Mouse (Mus musculus): ENCODE data around the gene Grb7.

The Grb7 gene

DNA sequence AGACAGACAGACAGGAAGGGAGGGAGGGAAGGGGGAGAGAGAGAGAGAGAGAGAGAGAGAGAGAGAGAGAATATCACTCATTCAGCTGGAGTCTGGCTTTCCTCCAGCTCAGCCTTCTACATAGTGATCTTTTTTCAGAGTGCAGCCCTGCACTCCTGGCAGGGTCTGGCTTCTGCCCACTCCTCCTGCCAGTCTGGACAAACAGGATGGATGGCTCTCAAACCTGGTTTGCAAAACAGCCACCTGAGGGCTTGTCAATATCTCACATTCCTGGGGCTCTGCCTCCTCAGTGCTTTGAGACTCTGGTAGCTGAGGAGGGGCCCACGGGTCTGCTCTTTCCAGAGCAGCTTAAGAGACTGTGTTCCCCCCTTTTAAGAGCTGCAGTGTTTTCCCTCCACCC is 956 bp upstream of the Grb7 start:
- no peak for DNase-seq (ENCODE audit: low spot score in 2 of 2)

DNA sequence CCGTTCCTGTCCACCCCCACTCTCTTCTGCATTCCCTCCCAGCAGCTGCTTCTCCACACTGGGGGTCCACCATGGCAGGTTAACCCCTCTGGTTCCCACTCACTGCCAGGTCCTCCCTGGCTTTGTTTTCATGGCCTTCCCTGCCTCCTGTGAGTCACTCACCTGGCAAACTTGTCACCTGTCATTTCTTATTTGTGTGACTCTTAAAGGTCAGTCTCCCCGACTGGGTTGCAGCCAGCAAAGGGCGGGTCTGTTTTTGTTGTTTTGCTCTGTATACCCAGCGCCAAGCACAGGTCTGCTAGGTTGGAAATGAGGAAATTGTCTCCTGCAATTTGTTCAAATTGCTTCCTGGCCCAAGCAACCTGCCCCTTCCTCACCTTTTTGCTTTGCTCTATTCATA is 515 bp upstream of the Grb7 start:
- no peak for DNase-seq (ENCODE audit: low spot score in 2 of 2)

DNA sequence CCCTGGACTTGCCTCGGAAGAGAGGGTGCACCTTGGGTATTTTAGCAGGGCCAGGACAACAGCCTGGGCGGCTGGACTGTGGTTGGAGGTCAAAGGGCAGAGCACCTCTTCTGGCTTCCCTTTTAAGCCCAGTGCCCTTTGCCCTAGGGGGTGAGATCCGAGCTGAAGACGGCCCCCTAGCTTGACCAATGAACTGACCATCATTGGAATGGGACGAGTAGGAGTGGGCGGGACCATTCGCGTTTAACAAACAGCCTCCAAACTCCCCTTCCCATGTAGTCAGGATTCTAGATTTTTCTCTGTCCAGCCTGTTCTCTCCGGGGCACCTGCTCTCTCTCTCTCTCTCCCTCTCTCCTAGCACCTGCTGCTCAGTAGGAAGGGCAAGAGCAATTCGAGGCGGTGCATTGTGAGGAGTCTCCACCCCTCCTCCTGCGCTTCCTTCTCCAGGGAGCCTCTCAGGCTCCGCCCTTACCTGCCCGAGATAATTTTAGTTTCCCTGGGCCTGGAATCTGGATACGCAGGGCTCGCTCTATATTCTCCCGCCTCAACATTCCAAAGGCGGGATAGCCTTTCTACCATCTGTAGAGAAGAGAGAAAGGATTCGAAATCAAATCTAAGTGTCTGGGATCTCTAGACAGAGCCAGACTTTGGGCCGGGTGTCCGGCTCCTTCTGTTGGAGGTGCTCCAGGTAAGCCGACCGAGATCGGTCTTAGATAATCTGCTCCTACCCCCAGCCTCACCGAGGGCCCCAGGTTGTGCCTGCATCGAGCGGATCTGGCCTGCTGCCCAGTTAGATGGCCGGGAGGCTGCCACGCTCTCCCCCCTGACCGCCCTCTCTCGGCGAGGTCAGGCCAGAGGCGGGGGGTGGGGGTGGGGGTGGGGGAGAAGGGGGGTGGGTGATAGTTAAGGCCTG is 624 bp downstream of the Grb7 start:
- DNase-seq (ENCODE audit: low spot score in 2 of 2): no peak

DNA sequence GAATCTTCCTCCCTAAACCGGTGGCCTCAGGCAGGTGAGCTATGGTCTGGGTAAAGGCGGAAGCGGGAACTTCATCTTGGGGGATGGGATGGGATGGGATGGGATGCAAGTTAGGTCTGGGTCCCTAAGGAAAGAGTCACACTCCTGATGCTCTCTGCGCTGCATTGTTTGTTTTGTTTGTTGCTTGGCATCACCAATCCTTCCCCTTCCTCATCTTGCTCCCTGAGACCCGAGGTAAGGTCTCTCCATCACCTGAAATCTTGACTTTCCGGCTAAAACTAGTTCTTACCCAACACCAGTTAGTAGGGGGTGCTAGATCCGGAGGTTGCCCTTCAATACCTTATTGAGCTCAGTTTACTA is 1.3 kb downstream of the Grb7 start:
- DNase-seq (ENCODE audit: low spot score in 2 of 2): no peak

DNA sequence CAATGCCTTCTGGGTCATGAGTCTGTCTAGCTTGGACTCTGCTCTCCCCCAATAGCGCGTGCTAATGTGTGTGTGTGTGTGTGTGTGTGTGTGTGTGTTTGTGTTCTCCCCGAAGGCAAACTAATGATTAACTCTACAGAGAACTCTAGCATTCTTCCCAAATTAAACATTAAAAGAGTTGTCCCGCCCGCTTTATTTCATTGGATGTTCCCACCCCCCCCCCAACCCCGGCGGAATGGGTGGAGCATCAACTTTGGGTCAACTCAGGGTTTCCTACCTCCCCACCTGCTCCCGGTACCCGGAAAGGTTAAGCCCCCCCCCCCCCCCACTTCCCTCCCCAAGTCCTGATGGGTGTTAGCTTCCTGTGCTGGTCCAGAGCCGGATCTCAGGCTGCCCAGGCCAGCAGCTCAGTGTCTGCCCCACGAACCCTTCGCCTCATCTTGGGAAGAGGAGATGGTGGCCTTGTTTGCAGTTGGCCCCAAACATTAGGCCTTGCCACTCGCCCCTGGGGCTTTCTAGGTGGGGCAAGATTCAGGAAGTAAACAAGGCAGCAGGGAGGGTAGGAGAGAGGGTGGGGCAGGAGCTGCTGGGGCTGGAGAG is 2.1 kb downstream of the Grb7 start:
- DNase-seq (ENCODE audit: low spot score in 2 of 2): no peak

DNA sequence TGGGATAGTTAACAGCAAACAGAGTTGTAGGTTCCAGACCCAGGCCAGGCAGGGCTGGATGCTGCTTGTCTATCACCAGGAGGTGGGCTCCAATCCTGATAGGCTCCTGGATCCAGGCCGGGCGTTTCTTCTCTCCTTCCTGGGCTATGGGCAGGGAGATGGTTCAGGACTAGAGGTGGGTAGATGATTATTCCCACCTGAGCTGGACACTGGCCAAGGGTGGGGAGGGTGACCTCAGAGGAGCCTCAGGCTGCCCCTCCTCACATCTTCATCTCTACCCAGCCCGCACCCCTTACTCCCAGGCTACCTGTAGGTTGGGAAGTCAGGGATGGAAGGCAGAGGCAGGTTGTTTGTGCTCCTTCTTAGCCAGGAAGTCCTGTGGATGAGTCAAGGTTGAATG is 3.2 kb downstream of the Grb7 start:
- DNase-seq (ENCODE audit: low spot score in 2 of 2): no peak

DNA sequence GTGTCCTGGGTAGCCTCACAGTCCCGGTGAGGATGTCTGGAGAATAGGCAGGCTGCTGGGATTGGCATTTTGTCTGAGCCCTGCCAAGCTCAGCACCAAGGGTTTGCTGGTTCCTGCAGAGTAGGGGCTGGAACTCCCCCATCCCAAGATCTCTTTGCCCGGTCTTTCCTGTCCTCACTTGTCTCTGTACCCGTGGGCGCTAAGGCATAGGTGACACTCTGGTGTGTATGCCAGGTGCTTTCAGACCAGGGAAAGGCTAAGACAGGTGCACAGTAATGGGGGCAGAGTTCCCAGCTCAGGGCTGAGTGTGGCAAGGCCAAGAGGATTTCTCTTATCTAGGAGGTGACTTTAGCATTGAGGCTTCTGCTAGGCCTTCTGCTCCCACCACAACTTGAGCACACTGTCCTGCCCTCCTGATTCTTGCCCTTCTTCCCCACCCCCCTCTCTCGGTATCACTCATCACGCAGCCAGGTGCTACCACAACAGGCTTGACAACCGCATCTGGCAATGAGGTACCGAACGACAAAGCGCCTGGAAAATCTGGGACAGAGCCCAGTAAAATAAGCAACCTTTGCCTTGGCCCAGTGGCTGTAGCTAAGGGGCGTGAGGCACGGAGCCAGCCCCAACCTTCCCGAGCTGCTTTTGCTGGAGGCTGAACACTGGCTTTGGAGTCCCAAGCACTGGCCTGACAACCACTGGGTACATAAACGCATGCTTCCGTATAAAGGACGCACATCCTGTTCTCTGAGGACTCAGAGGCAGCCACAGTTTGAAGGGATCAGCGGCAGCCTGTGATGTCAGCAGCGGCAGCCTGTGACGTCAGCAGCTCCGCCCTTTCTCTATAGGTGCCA is 4.0 kb downstream of the Grb7 start:
- no peak for DNase-seq (ENCODE audit: low spot score in 2 of 2)

DNA sequence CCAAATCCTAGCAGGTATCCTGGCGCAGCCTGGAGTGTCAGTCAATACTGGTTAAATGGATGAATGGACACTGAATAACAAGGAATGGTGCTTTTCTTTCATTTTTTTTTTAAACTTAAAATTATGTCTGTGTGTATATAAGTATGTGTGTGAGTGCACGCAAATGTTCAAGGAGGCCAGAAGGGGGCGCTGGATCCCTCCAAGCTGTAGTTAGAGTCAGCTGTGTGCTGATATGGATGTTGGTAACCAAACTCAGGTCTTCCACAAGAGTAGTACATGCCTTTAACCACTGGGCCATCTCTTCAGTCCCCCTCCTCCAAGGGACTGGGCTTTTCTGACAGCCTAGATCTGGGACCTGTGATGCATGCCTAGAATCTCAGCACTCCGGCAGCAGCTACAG is 9.3 kb downstream of the Grb7 start:
- DNase-seq (ENCODE audit: low spot score in 2 of 2): no peak

DNA sequence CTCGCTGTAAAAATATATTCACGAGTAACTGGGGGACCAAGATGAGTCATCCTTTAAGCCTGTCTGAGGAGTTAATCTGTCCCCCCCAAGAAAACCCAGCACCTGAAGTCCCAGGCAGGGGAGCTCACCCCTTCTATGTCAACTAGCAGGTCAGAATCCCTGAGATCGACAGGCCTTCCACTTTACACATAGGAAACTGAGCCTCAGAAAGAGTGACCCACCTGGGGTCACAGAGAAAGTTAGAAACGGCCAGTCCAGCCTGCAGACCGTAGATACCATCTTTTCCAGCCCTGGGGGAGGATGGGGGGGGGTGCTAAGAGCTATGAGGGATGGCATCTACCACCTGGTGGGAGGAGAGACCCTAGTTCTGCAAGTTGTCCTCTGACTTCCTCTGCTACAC is 10.4 kb downstream of the Grb7 start:
- DNase-seq (ENCODE audit: low spot score in 2 of 2): no peak

DNA sequence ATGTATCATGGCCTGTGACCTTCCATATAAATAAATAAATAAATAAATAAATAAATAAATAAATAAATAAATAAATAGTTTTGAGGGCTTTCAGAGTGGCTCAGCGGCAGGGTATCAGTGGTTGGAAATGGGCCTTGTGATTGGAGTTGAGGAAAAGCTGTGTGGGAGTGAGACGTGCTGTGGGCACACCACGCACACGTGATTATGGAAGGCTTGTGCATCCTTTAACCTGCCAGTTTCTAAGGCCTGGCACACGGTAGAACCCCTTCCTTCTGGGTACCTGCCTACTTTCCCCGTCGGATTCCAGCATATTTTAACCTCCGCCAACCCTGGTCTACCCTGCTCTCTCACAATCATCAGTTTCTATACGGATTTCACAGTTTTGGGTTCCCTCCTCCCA is 10.8 kb downstream of the Grb7 start:
- DNase-seq (ENCODE audit: low spot score in 2 of 2): no peak

DNA sequence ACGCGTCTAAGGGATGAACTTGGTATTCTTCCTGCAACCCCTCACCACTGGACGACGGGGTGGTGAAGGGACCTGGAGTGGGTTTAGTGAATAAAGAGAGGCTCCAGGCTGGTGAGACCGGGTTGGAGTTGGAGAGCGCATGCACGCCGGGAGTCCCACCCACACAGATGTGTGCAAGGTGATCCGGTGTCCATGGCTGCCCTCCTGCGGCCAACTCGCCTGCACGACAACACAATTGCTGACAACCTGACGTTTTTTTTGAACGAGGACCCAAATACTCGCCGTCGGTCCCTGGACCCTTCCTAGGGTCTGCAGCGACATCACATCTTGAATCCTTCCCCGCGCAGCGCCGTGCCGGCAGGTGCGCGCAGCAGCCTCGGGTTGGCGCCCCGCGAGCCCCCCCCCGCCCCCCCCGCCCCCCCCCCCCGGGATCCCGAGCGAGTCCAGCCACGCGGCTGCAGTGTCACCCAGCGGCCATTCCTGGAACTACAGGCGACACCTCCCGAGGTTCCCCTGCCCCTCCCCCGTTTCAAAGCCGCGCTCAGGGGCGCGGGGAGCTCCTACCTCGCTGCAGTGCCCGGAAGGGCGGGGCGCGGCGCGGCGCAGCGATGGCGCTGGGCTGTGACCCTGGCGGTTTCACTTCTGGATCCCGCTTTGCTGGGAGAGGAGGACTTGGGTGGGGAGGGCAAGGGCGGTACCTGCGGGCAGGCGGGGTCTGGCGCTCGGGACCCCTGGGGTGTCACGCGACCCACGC is 11.3 kb downstream of the Grb7 start:
- peak; percentile 50 to 80 for DNase-seq (ENCODE audit: low spot score in 2 of 2)

DNA sequence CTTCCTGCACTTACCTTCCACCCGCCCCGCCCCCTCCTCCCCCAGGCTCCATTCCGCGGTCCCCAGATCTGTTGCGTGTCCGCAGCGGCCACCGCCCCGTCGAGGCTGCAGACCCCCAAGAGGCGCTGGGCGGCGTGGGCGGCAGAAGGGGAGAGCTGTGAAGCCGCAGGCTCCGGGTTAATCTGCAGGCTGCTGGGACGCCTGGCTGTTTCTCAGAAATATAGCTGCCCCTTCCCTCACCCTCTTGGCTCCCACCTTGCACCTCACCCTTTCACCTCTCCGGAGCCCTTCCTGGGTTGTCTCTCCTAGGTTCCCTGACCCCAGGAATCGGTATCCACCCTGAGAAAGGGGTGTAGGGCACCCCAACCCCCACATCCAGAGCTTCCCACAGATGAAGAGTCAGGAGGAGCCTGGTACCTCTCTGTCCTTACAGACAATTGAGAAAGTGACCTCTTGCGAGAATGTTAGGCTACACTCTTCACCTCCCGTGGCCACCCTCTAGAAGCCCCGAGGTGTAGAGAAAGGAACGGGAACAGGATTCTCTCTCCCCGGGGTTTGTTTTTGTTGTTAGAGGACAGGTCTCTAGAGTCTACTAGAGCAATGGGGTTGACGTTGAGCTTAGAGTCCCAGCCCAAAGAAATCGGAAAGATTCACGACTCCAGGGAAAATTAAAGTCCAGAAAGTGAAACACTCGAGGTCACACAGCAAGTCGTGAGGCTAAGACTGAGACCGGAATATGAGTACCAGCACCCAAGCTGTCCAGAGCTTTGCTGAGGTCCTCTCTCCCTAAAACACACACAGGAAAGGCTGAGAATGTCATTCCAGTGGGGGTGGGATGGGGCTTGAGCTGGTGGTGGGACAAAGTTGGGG is 12.2 kb downstream of the Grb7 start:
- DNase-seq (ENCODE audit: low spot score in 2 of 2): no peak

DNA sequence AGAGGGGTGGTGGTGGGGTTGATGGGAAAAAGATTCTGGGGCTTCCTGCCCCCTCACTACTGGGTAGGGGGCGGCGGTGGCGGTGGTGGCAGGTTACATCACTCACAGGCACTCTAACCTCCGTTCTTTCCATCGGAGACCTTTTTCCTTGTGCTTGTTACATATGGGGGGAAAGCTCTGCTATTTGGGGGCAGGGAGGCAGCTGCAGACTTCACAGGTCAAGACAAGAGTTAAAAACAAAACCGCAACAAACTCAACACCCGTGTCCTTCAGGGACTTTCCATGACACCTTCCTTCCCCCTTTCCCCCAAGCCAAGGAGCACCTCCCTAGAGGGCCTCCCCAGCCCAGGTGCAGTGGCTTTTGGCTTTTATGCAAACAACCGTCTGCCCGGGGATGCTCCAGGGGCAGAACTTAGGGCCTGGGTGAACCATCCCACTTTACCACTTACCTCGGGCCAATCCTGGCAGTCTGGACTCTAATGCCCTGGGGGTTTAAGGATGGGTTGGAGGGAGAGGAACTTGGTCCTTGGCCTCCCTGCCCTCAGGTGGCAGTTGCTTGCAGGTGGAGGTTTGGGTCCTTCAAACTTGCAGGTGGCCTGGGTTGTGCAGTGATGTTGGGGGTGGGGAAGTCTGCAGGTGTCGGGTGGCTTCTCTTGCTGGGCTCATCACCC is 13.0 kb downstream of the Grb7 start:
- no peak for DNase-seq (ENCODE audit: low spot score in 2 of 2)

DNA sequence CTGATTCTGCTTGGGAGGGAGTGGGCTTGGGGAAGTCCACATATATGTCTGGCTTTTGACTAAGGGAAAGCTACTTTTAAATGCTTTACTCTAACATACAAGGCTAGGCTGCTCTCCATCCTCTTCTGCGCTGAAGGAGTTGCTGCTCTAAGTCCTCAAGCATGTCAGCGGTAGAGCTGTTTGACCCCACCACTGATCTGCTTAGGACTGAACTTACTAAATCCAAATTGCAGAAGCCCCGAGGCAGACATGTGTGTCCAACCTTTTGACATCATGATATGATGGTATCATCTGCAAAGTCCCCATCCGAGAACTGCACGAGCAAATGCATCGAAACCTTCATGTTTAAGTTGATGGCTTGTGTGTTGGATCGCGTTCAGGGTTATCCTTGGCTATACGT is 13.7 kb downstream of the Grb7 start:
- DNase-seq (ENCODE audit: low spot score in 2 of 2): no peak

DNA sequence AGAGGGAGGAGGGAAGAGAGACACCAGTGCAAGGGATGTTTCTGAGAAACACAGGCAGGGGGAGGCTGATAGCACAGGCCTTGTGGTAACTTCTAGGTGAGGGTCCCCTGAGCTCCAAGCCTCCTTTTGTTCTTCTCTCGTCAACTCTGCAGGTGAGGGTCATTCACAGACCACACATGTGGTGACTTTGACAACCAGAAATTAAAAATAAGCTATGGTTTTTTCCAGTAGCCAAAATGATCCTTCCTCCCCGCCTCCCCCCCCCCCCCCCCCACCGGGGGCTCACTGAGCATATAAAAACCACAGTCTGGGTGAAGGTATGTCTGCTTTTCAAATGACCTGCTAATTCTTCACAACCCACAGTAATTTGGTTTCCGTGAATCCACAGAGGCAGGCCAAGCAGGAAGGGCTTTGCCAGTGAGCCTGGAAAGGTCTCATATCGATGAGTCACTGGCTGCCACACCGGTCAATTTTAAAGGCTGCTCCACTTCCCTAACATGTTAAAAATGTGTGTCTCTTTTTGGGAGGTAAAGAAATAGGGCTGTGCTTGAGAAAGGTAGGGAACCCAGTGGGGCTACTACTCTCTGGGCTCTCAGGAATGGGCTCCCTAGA is 15.0 kb downstream of the Grb7 start:
- no peak for DNase-seq (ENCODE audit: low spot score in 2 of 2)

DNA sequence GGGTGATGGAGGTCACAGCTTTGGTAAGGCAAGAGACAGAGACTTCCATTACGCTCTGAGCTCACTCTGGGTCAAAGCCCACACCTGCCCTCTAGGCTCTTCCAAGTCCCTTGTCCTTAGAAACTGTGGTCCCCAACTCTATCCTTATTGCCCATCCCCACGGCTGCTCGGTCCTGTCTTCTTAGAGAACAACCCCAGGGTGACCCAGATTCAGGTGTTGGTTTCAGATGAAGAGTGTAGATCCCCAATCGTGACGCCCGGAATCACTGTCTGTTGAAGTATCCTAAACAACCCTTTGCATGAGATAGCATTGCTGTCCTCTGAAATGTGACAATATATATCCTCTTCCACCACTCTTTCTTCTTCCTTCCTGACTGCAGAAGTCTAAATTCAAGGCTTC is 16.1 kb downstream of the Grb7 start:
- no peak for DNase-seq (ENCODE audit: low spot score in 2 of 2)

DNA sequence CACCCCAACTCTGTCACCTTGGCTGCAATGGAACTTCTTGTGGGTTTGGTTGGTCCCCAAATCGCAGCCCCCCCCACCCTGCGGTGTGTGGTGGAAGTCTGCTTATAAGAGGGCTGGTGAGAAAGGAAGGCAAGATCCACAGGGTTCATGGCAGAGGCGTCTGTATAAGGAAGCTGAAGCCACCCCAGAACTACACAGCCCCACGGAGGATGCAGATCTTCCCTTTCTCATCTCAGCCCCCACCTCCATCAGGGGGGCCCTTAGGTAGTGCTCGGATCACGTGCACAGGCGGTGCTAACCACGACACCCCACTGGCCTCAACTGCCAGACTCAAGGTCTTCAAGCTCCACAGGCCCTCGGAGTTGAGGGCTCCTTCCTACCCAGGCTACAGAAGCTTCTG is 17.7 kb downstream of the Grb7 start:
- no peak for DNase-seq (ENCODE audit: low spot score in 2 of 2)

DNA sequence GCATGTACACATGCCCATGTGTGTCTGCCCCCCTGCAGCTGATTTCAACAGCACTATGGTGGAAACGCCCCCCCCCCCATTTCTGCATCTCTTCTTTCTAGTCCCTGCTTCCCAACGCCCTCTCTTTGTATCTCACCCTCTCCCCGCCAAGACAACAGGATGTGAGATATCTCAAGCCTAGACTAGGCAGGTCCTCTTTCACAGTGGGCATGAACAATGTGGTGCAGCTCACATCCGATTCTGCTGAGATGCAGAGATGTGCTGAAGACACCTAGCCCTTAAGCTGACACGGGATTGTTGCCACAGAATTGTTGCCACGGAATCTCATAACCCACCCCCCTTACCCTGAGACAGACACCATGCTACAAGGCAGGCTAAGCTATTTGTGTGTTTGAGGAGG is 18.3 kb downstream of the Grb7 start:
- no peak for DNase-seq (ENCODE audit: low spot score in 2 of 2)

DNA sequence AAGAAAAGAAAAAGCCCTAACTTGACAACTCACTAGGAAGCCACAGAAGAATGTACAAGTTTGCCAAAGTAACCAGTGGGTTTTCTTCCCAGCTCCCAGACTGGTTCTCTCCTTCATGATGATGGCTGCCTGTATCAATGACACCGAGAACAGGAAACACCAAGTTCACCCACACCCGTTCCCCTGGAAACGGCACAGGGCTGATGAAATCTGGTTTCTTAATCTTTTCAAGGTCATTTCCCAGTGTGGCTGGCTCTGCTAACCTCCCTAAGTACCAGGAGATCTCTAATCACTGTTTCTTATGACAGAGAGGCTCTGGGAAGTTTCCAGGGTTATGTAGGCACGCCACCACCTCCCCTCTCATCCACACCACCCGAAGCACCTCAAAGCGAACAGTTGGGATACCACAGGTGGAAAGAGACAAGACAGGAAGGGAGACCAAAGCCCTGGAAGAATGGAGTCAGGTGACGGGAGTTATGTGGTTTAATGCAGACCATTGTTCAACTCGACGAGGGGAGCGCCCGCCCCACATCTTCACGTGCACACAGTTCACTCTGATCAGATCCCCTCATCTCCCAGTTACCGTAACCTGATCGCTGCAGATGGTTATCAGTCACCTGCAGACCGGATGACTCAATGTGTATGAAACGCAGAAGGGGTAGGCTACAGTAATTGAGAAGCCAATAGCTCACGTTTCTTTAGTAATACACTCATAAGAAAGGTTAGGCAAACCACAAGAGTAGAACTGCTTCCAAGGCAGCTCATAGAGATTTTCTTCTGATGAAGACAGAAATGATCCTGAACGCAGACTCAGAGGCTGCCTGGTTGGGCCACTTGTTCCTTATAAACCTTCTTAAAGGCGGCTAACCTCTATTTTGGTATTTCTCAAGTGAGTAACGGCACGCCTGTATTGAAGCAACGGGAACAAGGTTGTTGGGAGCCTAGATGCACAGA is 23.8 kb downstream of the Grb7 start:
- no peak for DNase-seq (ENCODE audit: low spot score in 2 of 2)
